Mouse (Mus musculus) hindbrain, embryonic 14.5 days (tissue): ENCODE results near the gene Ppp1r12b. TPM values are rescaled to one million over a fixed set of nuclear protein-coding genes. Genes with fewer than 3 reads are reported as not detected.

ENCODE experiments used
- ATAC-seq: fragments of 200-750 bp; cut with Nextera tagmentation; 2 replicates; pipeline ENCODE4 v1.8.0; 2017; ENCODE audit warnings: moderate number of reproducible peaks, mild to moderate bottlenecking, moderate TSS enrichment, moderate library complexity; ENCODE audit not compliant: low FRiP score
- DNase-seq: peaks from one replicate; pipeline ENCODE4 v3.0.0-alpha.2; 2015; ENCODE audit warnings: low spot score
- H3K27ac ChIP-seq: fragments of 300-500 bp; sonication (generic); 2 replicates; pipeline ENCODE4 v1.5.1; 2014; ENCODE audit warnings: mild to moderate bottlenecking, moderate library complexity
- H3K27me3 ChIP-seq: fragments of 300-500 bp; sonication (generic); 2 replicates; pipeline ENCODE4 v1.6.1; 2014; ENCODE audit warnings: mild to moderate bottlenecking, low read length, mixed read lengths; ENCODE audit not compliant: control insufficient read depth, insufficient read depth
- H3K36me3 ChIP-seq: fragments of 300-500 bp; sonication (generic); replicated peaks from 2 replicates; pipeline ENCODE4 v1.6.1; 2014; ENCODE audit not compliant: control insufficient read depth, insufficient read depth
- H3K4me1 ChIP-seq: fragments of 300-500 bp; sonication (generic); replicated peaks from 2 replicates; pipeline ENCODE4 v1.6.1; 2014; ENCODE audit warnings: antibody characterized with exemption, low read length, mixed read lengths; ENCODE audit not compliant: control insufficient read depth, insufficient read depth
- H3K4me2 ChIP-seq: fragments of 300-500 bp; sonication (generic); replicated peaks from 2 replicates; pipeline ENCODE4 v1.6.1; 2014; ENCODE audit warnings: mild to moderate bottlenecking, moderate library complexity
- H3K4me3 ChIP-seq: fragments of 300-500 bp; sonication (generic); replicated peaks from 2 replicates; pipeline ENCODE4 v1.5.1; 2014; ENCODE audit warnings: mild to moderate bottlenecking, low read length
- H3K9ac ChIP-seq: fragments of 300-500 bp; sonication (generic); 2 replicates; pipeline ENCODE4 v1.6.1; 2014
- H3K9me3 ChIP-seq: fragments of 300-500 bp; sonication (generic); 2 replicates; pipeline ENCODE4 v1.6.1; 2016; ENCODE audit warnings: low read length; ENCODE audit not compliant: control insufficient read depth
- WGBS: fragments of 180-500 bp; shearing (Covaris S2); extraction: QIAGEN DNeasy Blood & Tissue Kit; methylation state at CpG from one replicate; pipeline ENCODE4 v1.1.7; 2014; 5-methylcytosine and 5-hydroxymethylcytosine counted together
- polyA plus RNA-seq: library from polyadenylated mRNA; unstranded; fragments of >200 nt; fragmentation: Nextera tagmentation; extraction: Ambion mirVana; gene quantifications from 2 replicates; pipeline ENCODE4 v1.2.1, GENCODE M21; 2014

Ppp1r12b gene
- polyA plus RNA-seq, 1 experiment from 2014 or later: 16.7 TPM

DNA sequence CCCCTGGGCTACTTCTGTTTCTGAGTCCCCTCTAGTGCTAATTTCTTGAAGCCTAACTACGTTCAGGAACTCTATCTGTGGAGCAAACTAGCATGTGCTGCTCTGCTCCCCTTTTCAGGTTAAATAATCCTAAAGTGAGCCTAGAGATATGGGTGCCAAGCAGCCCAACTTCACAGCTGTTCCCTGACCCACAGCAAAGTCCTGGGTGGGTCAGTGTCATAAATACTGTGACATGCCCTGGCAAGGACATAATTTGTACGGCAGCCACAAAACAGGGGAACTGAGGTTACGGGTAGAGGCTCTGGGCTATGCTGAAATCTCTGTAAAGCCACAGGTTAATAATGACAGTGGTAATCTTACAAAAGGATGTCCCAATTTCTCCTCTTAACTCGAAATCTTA is 40.3 kb downstream of the Ppp1r12b start:
- Histone ChIP-seq H3K4me3 (no peak overlapping the region), H3K27ac (no peak overlapping the region), H3K9ac (no peak overlapping the region), H3K4me1 (no peaks in the 10 kb centered on the region), H3K36me3 (no peaks in the 10 kb centered on the region), H3K4me2 (no peak overlapping the region), H3K27me3 (no peaks in the 10 kb centered on the region), H3K9me3 (no peaks in the 10 kb centered on the region)
- ATAC-seq: no peak
- WGBS: 86% methylated on average over 4 of the region's 4 CpGs
- DNase-seq: no peak

DNA sequence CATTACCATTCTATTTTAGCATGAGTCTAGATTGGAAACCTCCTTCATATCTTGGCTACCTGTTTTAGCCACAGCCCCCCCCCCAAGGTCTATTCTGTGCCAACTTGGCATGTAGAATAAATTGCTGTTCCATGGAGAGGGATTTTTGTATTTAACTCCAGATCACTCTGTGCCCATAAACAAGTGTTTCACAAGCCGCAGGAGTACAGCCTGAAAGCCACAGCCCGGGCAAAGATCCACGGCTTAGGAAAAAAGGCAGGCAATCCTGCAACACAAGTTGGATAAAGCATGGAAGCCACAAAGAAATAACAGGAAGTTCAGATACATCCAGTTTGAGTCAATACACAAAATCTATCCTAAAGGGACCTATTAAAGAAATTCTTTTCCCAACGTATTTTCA is 42.2 kb downstream of the Ppp1r12b start:
- Histone ChIP-seq H3K4me2 (no peak overlapping the region), H3K4me3 (no peak overlapping the region), H3K27me3 (no peaks in the 10 kb centered on the region), H3K9ac (no peak overlapping the region), H3K27ac (no peak overlapping the region), H3K9me3 (no peaks in the 10 kb centered on the region), H3K36me3 (no peaks in the 10 kb centered on the region), H3K4me1 (no peaks in the 10 kb centered on the region)
- ATAC-seq: no peak
- WGBS: 90% methylated on average over 4 of the region's 4 CpGs
- DNase-seq: no peak

DNA sequence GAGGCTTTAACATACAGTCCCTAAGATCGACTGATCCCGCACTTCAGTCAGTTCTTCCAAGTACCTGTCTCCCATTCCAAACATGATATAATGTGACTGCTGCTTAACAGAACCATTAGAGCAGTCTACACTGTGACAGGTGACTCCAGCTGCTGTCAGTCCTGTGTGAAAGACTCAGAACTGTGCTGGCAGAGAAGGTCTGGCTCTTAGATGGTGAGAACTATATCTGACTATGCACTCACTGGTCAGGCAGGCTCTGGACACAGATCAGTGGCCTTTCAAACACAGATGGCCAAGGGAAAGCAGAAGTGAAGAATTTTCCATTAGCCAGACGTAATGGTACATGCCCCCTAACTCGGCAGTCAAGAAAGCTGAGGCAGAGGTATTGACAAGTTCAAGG is 43.9 kb downstream of the Ppp1r12b start:
- Histone ChIP-seq H3K36me3 (no peaks in the 10 kb centered on the region), H3K27me3 (no peaks in the 10 kb centered on the region), H3K4me2 (no peak overlapping the region), H3K9me3 (no peaks in the 10 kb centered on the region), H3K4me1 (no peaks in the 10 kb centered on the region), H3K4me3 (no peak overlapping the region), H3K27ac (no peak overlapping the region), H3K9ac (no peak overlapping the region)
- 88% methylated on average over 4 of the region's 4 CpGs for WGBS
- ATAC-seq (no peak), DNase-seq (no peak)

DNA sequence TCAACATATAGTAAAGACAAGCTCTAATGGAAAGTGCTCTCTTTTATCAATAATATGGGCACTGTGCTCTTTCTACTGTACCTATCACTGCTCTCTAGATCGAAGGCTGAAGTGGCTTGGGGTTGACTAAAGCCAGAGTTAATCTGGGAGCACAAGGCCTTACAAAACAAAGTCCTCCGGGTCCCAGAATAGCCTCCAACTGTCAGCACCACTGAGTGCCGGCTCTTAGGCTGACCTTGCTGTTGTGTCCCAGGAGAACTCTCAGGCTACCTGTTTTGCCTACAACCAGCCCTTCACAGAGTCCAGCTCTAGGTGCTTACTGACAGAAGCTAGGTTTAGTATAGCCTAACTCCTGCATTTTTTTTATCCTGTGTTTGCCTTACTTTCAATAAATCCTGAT is 45.7 kb downstream of the Ppp1r12b start:
- H3K4me2 ChIP-seq: no peak overlapping the region
- no peaks in the 10 kb centered on the region for H3K27me3 ChIP-seq
- ATAC-seq (no peak), DNase-seq (no peak)
- 28% methylated on average over 3 of the region's 3 CpGs for WGBS
- H3K27ac ChIP-seq: no peak overlapping the region
- H3K4me3 ChIP-seq: no peak overlapping the region
- no peak overlapping the region for H3K9ac ChIP-seq
- no peaks in the 10 kb centered on the region for H3K4me1 ChIP-seq
- H3K9me3 ChIP-seq: no peaks in the 10 kb centered on the region
- no peaks in the 10 kb centered on the region for H3K36me3 ChIP-seq

DNA sequence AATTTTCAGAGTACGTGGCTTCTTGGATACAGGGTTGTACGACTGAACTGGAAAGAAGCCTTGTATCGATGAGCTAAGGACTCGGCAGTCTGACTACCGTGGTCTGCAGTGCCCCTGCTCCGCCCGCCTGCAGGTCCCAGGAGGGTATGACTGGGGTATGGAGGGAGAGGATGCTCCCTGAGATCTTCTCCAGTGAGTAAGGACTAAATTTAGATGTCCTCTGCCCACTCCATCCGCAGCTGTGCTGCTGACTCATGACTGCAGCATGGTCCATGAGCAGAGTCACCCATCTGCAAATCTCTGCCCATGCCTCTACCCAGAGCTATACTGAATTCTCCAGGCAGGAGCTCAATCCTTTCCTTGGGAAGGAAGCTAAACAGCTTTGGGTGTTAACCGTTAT is 46.3 kb downstream of the Ppp1r12b start:
- ATAC-seq (no peak), DNase-seq (no peak)
- no peaks in the 10 kb centered on the region for H3K36me3 ChIP-seq
- H3K9ac ChIP-seq: no peak overlapping the region
- H3K4me1 ChIP-seq: no peaks in the 10 kb centered on the region
- H3K27ac ChIP-seq: no peak overlapping the region
- no peaks in the 10 kb centered on the region for H3K27me3 ChIP-seq
- H3K4me2 ChIP-seq: no peak overlapping the region
- no peaks in the 10 kb centered on the region for H3K9me3 ChIP-seq
- WGBS: 77% methylated on average over 9 of the region's 9 CpGs
- H3K4me3 ChIP-seq: no peak overlapping the region

DNA sequence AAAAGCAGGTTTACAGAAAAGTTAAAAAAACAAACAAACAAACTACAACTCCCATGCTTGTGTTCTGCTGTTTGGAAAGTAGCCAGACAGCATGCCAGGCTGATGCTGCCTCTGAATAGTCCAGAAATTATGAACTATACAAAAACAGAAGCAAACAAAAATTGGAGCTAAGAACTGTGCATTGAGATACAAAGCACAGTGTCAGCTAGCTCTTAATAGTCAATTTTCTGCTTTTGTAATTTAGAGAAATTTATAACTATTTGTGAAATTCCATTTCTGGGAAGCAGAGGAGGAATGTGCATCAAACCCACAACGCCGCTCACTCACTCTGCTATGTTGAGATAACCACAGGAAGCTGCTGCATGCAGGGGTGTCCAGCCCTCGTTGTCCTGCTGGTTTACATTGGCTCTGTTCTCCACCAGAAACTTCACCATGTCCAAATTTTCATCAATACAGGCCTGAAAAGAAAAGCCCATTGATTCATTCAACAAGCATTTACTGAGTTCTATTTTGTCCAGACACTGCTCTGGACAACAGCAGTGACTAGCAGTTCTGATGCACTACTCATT is 53.6 kb downstream of the Ppp1r12b start:
- Histone ChIP-seq H3K4me3 (no peak overlapping the region), H3K9me3 (no peaks in the 10 kb centered on the region), H3K27ac (no peak overlapping the region), H3K4me1 (no peaks in the 10 kb centered on the region), H3K27me3 (no peaks in the 10 kb centered on the region), H3K4me2 (no peak overlapping the region), H3K9ac (no peak overlapping the region), H3K36me3 (no peaks in the 10 kb centered on the region)
- DNase-seq (no peak), ATAC-seq (no peak)
- WGBS: 76% methylated on average over 3 of the region's 3 CpGs

DNA sequence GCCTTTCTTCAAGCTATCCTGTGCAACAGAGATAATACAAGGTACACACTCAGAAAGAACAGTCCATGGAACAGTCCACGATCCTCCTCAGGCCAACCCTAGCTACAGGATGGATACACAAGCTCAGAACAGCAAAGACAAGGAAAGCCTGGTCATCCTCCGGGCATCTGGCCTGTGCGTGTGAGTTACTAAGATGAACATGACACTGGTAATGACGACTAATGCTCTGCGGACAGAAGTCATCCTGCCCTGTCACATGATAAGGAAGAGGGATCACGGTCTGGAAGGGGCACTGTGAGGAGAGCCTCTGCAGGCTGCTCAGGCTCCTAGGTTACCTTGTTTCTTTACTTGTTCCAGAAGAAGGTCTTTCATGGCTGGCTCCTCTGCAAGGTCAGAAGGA is 59.7 kb downstream of the Ppp1r12b start:
- DNase-seq (no peak), ATAC-seq (no peak)
- H3K9ac ChIP-seq: no peak overlapping the region
- 95% methylated on average over 6 of the region's 6 CpGs for whole genome bisulfite sequencing
- no peaks in the 10 kb centered on the region for H3K27me3 ChIP-seq
- no peaks in the 10 kb centered on the region for H3K4me1 ChIP-seq
- no peak overlapping the region for H3K4me2 ChIP-seq
- H3K27ac ChIP-seq: no peak overlapping the region
- peaks cover 15% of the 10 kb centered on the region; the same call in 1 of the 2 replicates for H3K36me3 ChIP-seq
- H3K9me3 ChIP-seq: no peaks in the 10 kb centered on the region
- H3K4me3 ChIP-seq: no peak overlapping the region

DNA sequence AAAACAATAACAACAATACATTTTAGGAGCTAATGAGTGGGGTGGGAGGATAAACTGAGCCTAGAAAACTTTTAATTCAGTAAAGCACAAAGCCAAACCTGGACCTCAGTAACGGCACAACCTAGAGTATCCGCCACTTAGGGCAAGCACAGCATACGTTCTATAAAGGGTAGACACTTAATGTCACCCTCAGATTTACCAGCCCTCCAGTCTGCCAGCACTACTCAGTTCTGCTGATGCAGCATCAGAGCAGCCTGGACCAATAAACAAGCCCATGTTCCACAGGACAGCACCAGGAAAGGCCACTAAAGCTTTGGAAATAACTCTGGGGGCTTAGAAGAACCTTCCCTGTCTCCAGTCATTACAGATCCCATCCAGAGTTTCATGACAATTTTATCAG is 60.9 kb downstream of the Ppp1r12b start:
- no peak overlapping the region for H3K4me3 ChIP-seq
- ATAC-seq (no peak), DNase-seq (no peak)
- peaks cover 21% of the 10 kb centered on the region; the same call in 1 of the 2 replicates for H3K36me3 ChIP-seq
- H3K4me2 ChIP-seq: no peak overlapping the region
- no peaks in the 10 kb centered on the region for H3K9me3 ChIP-seq
- no peak overlapping the region for H3K9ac ChIP-seq
- H3K4me1 ChIP-seq: no peaks in the 10 kb centered on the region
- H3K27me3 ChIP-seq: no peaks in the 10 kb centered on the region
- no peak overlapping the region for H3K27ac ChIP-seq
- 95% methylated on average over 3 of the region's 3 CpGs for WGBS

DNA sequence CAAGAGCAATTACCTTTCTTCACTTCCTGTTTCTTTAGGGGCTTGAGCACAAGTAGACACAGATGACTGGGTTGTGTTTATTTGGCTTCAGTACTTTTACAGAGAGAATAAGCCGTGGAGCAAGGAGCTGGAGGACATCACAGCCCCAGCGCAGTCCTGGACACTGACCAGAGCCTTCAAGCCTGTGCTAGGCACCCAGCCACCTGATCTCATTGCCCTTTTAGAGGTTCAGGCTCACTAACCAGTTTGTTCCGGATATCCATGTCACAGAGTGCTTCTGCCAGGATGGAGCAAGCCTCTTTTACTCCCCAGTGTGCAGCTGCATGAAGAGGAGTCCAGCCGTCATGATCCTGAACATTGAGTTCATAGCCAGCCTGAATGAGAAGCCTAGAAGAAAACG is 63.8 kb downstream of the Ppp1r12b start:
- no peak for ATAC-seq
- WGBS: 90% methylated on average over 5 of the region's 5 CpGs

DNA sequence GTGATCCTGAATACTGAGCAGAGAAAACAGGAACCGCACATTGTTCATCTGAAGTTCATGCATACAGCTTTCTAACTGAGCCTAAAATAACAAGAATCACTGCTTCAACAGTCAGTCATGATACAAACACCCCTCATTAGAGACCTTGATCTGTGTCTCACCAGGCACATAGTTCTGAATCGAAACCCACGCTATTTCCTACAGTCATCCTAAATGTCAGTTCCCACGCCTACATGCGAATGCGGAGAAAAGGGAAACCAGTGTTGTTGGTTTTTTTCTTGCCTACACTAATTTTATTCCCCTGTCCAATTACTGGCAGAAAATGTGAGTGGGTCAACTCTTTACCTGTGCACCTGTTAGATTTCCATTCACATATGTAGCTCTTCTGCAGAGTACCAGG is 66.1 kb downstream of the Ppp1r12b start:
- H3K36me3 ChIP-seq: peaks cover 35% of the 10 kb centered on the region
- no peaks in the 10 kb centered on the region for H3K4me1 ChIP-seq
- no peak overlapping the region for H3K4me2 ChIP-seq
- no peaks in the 10 kb centered on the region for H3K27me3 ChIP-seq
- H3K9ac ChIP-seq: no peak overlapping the region
- WGBS: 92% methylated on average over 6 of the region's 6 CpGs
- DNase-seq: no peak
- ATAC-seq: no peak
- no peak overlapping the region for H3K27ac ChIP-seq
- no peaks in the 10 kb centered on the region for H3K9me3 ChIP-seq
- H3K4me3 ChIP-seq: no peak overlapping the region

More for the DNA sequence above, 63.8 kb downstream of the Ppp1r12b start:
- Histone ChIP-seq H3K27me3 (no peaks in the 10 kb centered on the region), H3K9ac (no peak overlapping the region), H3K27ac (no peak overlapping the region), H3K36me3 (peaks cover 26% of the 10 kb centered on the region; the same call in 1 of the 2 replicates), H3K4me2 (no peak overlapping the region), H3K4me1 (no peaks in the 10 kb centered on the region), H3K4me3 (no peak overlapping the region), H3K9me3 (no peaks in the 10 kb centered on the region)
- no peak for DNase-seq
